Mouse (Mus musculus): ENCODE results near the gene Gcn1l1.

Gcn1l1 gene

GRCm38 (mm10) chr5:115603561-115603960, 38.5 kb downstream of the Gcn1l1 start:
- no peak for DNase-seq (ENCODE audit: extremely low spot score, low spot score)

- no peak for DNase-seq (ENCODE audit: extremely low spot score, low spot score)
These were observed 46.5 kb downstream of the Gcn1l1 start for GRCm38 (mm10) chr5:115611566-115611965.

GRCm38 (mm10) chr5:115613332-115613731, 48.3 kb downstream of the Gcn1l1 start:
- DNase-seq (ENCODE audit: extremely low spot score, low spot score): no peak

GRCm38 (mm10) chr5:115614948-115615347, 49.9 kb downstream of the Gcn1l1 start:
- peak; percentile 49 for DNase-seq (ENCODE audit: extremely low spot score, low spot score)

- no peak for DNase-seq (ENCODE audit: extremely low spot score, low spot score)
These were observed 54.6 kb downstream of the Gcn1l1 start for GRCm38 (mm10) chr5:115619690-115620089.

- DNase-seq (ENCODE audit: extremely low spot score, low spot score): no peak
These were observed 57.6 kb downstream of the Gcn1l1 start for GRCm38 (mm10) chr5:115622686-115623085.

GRCm38 (mm10) chr5:115623694-115624440, 58.8 kb downstream of the Gcn1l1 start:
- DNase-seq (ENCODE audit: extremely low spot score, low spot score): no peak

- no peak for DNase-seq (ENCODE audit: extremely low spot score, low spot score)
These were observed 61.3 kb downstream of the Gcn1l1 start for GRCm38 (mm10) chr5:115626237-115626886.

- DNase-seq (ENCODE audit: extremely low spot score, low spot score): no peak
These were observed 63.0 kb downstream of the Gcn1l1 start for GRCm38 (mm10) chr5:115628083-115628482.

- no peak for DNase-seq (ENCODE audit: extremely low spot score, low spot score)
These were observed 64.6 kb downstream of the Gcn1l1 start for GRCm38 (mm10) chr5:115629672-115630071.

GRCm38 (mm10) chr5:115630291-115630690, 65.2 kb downstream of the Gcn1l1 start:
- no peak for DNase-seq (ENCODE audit: extremely low spot score, low spot score)

GRCm38 (mm10) chr5:115631505-115632357, 66.7 kb downstream of the Gcn1l1 start, which contains the start of gene Rab35:
Gene Rab35, plus strand, starts transcription at chr5:115631908.
- DNase-seq (ENCODE audit: extremely low spot score, low spot score): peak; percentile 93

- DNase-seq (ENCODE audit: extremely low spot score, low spot score): peak; percentile 58
These were observed 67.3 kb downstream of the Gcn1l1 start for GRCm38 (mm10) chr5:115632358-115632714.

- DNase-seq (ENCODE audit: extremely low spot score, low spot score): no peak
These were observed 68.0 kb downstream of the Gcn1l1 start for GRCm38 (mm10) chr5:115633060-115633459.

GRCm38 (mm10) chr5:115634046-115634445, 69.0 kb downstream of the Gcn1l1 start:
- no peak for DNase-seq (ENCODE audit: extremely low spot score, low spot score)

GRCm38 (mm10) chr5:115635536-115635935, 70.5 kb downstream of the Gcn1l1 start:
- no peak for DNase-seq (ENCODE audit: extremely low spot score, low spot score)

GRCm38 (mm10) chr5:115644192-115644591, 79.1 kb downstream of the Gcn1l1 start:
- DNase-seq (ENCODE audit: extremely low spot score, low spot score): no peak

- no peak for DNase-seq (ENCODE audit: extremely low spot score, low spot score)
These were observed 83.8 kb downstream of the Gcn1l1 start for GRCm38 (mm10) chr5:115648876-115649275.

- no peak for DNase-seq (ENCODE audit: extremely low spot score, low spot score)
These were observed 84.6 kb downstream of the Gcn1l1 start for GRCm38 (mm10) chr5:115649699-115650098.

- DNase-seq (ENCODE audit: extremely low spot score, low spot score): no peak
These were observed 85.8 kb downstream of the Gcn1l1 start for GRCm38 (mm10) chr5:115650885-115651284.

- DNase-seq (ENCODE audit: extremely low spot score, low spot score): no peak
These were observed 86.8 kb downstream of the Gcn1l1 start for GRCm38 (mm10) chr5:115651821-115652220.

All from neural tube, embryonic 10.5 days (tissue).